Mouse (Mus musculus) T-cell, adult 2 months (primary cell): ENCODE results near the gene Cela1.
A peak's percentile ranks its signal among the peaks of the same experiment; 100 is the strongest.

ENCODE experiments used
- DNase-seq: peaks from one replicate; pipeline ENCODE4 v3.0.0; 2022; ENCODE audit warnings: low spot score

The Cela1 gene

DNA sequence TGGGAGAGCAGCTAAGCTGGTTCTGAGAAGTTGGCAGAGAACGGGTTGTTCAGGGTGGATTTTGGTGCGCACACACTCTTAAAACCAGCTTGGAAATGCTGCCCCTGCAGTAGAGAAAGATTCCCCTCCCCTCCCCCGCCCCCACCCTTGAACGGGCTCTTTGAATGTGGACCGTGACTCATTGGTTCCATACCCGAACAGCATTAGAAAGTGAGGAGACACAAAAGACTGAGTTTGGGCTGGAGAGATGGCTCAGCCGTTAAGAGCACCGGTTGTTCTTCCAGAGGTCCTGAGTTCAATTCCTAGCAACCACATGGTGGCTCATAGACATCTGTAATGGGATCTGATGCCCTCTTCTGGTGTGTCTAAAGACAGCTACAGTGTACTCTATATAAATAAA lies 17.7 kb downstream of the Cela1 start:
- DNase-seq = peak; percentile 13

DNA sequence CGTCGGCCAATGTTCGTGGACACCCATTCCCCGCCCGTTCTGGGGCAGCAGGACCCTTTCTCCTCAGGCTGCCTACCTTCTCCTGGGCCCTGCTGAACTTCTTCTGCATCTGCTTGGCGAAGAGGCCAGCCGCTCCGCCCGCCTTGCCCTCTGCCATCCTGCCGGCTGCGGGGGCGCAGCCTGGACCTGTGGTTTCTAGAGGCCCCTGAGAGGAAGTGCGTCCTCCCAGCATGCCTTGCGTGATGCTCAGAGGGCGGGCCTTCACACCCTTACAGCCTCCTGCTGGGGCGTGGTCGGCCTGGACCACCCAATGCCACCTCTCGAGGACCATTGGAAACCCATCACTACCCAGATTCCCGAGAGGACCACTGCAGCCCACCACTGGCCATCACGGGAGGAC lies 18.4 kb downstream of the Cela1 start, which contains the start of gene Bin2:
TSS of gene Bin2 (minus strand) at position 217 of the 400 bp plus-strand sequence.
- peak; percentile 85 for DNase-seq

DNA sequence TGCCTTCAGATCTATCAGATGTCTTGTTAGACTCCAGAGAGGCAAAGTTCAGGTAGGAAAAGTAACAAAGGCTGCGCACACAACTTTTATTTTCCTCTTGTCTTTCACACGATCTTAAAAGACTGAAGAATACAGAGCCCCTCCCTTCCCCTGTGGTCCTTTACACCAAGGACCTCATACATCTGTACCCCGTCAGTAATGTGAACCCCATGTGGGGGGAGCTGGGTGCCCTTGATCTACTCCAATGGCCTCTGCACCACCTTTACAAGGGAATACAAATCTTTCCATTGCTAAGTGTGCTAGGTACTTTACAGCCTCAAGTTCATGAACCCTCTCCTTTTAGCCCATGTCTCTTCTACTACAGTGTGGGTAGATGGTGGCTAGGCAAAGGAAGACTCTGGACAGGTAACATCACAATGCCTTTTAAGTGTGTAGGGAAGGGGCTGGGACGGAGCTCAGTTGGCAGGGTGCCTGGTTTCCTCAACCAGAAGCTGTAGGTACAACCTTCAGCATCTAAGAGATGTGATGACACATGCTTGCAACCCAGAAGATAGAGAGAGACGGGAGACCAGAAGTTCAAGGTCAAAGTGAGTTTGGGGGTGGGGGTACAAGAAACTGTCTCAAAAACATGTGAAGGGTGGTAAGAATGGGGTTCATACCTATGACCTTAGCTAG lies 19.7 kb downstream of the Cela1 start:
- peak; percentile 84 for DNase-seq

DNA sequence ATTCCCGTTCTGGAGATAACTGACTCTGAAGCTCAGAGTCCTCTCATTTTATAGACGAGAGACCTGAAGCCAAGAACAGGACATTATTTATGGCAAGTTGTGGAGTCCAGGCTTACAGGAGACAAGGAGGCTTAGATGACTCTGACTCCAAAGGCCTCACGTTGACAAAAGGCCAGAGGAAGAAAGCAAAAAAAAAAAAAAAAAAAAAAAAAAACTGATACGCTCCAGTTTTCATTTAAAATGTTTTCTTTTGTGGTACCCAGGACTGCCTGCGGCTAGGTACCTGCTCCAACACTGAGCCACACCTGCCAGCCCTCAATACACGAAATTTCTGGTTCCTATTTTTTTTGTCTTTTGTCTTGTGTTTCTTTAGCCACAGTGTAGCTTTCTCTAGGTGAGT lies 20.3 kb downstream of the Cela1 start:
- DNase-seq = no peak

DNA sequence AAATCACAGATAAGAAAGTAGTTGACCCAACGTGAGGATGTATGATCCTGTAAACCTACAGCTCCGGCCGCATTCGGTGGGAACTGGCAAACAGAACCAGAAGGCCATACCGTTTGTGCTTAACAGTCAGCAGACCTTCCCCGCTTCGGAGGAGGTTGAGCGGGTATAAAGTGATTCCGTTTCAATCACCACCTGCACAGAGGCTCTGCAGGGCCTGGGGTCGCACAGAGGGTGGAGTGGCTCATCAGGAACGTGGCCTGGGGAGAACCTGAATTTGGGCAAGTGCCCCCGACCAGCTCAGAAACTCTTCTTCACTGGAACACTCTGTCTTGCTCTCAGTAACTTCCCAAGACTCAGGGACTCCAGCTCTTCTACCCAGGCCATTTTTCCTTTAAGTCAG lies 20.9 kb downstream of the Cela1 start:
- no peak for DNase-seq

DNA sequence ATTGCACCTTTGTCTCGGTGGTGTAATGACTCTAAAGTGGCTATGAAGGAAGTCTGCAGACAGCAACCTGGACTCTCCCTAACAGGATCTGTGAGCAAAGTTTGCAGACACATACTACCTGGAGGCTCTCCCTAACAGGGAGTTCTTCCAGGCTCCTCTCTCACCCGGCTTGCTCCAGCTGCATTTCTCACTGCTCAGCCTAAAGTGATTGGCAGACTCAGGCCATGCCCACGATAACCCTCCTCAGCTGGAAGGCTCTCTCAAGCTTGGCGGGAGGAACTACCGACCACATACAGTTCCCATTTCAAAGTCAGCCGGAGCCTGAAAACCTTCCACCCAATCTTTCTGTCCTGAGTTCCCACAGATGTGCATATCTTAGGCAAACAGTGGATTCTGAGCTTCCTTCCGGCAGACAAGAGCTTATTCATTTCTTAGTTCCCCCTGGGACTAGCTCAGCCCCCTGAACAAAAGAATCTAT lies 21.5 kb downstream of the Cela1 start:
- DNase-seq = peak; percentile 16

DNA sequence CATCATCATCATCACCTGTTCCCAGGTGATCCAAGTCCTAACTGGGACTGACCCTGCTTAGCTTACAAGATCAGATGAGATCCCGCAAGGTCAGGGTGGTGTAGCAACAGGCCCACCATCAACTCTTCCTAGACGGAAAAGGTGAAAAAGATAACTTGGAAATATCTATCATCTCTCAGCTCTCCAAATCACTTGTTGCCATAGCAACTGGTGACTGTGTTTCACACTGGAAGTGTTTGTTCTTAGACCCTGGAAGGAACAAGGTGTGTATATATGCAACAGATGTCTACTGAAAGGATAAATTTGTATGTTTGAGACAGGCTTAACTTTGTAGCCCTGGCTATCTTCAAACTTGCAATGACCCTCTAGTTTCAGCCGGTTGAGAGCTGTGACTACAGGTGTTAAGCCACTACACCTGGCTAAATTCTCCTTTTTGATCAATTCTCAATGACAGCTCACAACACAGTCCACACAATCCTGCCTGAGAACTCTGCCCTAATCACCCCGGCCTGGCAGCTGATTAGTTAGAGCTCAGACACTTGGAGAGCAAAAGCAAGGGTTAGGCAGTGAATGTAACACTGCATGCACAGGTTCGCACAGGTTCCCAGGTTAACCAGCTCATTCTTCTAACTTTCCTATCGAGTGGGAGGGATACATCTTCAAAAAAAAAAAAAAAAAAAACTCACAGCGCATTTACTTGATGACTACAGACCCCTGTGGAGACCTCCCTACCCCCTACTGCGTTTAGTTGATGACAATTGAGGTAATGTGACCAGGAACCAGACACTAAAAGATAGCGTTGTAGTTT lies 22.1 kb downstream of the Cela1 start:
- DNase-seq = peak; percentile 51

DNA sequence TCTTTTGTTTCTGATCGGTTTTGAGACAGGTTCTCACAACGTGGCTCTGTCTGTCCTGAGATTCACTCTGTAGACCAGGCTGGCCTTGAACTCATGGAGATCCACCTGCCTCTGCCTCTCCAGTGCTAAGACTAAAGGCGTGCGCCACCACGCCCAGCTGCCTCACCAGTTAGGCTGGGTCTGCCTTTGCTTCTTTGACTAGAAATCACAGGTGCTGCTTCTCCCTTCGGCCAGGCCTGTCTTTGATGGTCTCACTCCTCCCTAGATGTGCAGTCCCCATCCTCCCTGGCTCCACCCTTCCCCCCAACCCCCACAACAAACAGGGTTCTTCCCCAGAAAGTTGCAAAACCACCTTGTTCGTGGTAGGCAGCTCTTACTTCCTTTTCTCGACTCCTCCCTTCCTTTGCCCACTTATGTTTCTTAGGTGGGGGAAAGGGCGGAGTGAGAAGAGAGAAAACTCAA lies 22.9 kb downstream of the Cela1 start:
- DNase-seq = peak; percentile 87

DNA sequence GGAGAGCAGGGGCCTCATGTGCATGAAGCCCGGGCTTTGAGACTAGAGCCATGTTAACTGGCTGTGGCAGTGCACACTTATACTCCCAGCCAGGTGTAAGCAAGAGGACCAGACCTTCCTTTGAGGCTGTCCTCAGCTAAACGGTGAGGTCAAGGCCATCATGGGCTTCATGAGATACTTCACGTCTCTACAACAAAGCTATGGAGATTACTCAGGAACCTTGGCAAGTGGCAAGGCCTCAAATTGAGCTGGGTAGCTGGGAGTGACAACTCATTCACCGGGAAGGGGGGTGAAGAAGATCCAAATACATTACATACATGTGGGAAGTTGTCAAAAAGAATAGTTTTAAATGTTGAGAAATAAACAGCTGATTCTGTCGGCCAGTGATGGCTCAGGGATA lies 26.9 kb downstream of the Cela1 start:
- no peak for DNase-seq

DNA sequence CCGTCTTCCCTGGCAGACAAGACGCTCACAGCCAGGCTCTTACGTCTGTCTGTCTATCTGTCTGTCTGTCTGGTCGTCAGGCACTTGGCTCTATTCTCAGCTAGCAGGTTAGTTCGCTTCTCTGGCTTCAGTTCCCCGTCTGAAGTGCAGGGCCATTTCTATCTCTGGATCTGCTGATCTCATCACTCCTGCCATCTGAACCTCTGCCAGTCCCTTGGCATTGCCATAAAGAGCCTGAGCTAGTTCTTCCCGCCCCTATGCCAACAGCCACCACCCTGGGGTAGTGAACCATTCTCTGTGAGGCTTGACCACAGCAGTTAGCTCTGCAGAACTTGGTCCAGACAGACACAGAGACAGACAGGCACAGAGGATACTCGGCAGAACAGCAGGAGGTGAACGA lies 27.4 kb downstream of the Cela1 start:
- DNase-seq = no peak

DNA sequence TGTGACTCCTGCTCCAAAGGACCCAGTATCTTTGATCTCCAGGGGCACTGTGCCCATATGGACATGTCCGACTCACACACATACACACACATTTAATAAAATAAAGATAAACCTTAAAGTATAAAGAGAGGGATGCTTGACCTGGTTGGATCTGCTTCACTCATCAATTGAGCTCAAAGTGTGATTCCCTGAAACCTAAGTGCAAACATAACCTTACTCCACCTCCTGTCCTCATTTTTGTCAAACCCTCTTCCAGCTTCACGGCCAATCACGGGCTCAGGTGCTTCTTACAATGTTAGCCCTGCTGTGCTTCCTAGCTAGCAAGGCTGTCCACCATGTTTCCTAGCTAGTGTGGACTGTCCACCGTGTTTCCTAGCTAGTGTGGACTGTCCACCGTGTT lies 32.5 kb downstream of the Cela1 start:
- DNase-seq = no peak

DNA sequence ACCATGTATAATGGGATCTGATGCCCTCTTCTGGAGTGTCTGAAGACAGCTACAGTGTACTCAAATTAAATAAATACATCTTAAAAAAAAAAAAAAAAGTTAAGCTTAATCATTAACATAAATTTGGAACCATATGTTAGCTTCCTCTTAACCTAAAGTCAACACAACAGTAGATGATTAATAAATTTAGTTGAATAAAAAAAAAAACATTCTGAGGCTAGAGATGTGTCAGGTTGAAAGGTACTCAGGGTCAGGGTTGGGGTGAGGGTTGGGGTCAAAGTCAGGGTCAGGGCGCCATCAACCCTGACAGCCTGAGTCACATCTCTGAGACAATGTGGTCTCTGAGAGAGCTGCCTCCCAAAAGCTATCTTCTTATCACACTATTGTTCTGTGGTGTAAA lies 33.5 kb downstream of the Cela1 start:
- no peak for DNase-seq

DNA sequence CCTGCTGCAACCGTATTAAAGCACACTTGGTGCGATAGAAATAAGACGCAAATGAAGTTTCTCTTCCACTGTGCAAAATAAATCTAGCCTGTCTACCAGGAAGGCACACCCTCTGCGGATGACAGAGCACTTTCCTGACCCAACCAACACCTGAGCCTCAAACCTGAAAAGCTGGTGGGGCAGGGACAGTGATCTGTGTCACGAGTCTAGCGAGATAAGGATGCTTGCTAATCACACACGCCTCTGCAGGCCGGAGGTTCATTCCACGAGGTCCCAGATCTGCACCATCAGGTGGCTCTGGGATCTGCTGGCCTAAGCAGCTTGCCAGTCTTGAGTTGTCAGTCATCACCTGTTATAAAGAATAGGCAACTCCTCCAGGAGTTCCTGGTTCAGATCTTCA lies 36.1 kb downstream of the Cela1 start:
- DNase-seq = no peak

DNA sequence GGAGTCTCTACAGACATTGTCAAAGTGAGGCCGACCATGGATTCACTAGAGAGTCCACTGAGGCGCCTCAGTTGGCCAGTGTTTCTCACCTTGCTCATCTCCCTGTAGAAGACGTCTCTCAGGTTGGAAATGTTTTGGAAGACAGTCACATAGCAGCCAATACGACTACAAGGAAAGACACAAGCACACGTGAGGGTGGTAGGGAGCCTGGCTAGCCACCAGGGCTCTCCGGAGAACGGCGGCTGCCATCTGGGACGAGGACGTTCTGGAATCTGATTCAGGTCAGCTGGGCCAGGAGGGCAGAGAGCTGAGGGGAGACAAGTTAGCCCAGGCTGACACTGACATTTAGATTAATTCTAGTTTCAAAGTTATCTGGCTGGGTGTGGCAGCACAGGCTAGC lies 37.6 kb downstream of the Cela1 start:
- DNase-seq = no peak

DNA sequence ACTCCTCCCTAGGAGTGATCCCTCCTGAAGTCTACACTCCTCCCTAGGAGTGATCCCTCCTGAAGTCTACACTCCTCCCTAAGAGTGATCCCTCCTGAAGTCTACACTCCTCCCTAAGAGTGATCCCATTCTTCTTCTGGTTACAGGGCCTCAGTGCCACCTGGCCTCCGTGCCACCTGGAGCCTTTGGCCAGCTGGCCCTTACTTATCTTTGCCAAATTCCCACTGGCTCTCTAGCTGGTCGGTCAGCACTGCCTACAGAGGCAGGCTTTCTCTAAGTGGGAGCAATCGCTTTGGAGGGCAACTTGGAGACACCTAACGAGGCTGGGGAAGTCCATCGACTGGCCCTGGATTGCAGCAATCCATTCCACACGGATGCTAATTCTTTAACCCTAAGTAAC lies 41.6 kb downstream of the Cela1 start:
- no peak for DNase-seq

DNA sequence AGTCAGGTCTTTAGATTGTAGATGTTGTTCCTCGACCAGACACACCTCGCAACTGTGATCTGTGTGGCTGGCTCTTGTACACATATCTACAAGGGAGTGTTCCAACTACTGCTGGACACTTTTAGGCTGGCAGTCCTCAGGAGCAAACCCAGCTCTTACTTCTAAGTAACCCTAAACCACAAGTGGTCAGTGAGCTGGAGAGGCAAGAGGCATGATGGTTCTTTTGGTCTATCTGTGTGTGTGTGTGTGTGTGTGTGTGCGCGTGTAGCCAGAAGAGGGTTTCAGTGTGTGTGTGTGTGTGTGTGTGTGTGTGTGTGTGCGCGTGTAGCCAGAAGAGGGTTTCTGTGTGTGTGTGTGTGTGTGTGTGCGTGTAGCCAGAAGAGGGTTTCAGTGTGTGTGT lies 45.3 kb downstream of the Cela1 start:
- no peak for DNase-seq

DNA sequence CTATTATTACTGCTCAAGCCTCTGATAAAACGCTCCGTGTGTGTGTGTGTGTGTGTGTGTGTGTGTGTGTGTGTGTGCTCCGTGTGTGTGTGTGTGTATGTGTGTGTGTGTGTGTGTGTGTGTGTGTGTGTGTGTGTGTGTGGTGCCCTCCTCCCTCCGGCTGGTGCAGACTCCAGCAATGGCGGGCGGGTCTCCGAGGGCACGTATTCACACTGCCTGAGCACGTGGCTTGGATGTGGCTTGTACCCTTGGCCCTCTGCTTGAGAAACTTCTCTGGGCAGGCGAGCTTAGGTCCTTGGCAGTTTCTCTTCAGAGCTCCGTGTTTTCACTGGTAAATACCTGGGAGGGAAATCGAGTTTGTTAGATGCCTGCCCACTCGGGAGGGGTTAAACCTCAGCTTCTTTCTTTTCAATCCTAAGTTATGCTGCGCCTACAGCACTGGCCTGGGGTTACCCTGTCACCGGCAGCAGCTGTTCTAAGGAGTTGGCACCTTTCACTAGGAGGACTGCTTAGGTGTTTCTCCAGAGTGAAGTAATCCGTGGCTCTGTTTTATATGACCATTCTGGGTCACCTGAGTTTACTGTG lies 46.4 kb downstream of the Cela1 start:
- no peak for DNase-seq

DNA sequence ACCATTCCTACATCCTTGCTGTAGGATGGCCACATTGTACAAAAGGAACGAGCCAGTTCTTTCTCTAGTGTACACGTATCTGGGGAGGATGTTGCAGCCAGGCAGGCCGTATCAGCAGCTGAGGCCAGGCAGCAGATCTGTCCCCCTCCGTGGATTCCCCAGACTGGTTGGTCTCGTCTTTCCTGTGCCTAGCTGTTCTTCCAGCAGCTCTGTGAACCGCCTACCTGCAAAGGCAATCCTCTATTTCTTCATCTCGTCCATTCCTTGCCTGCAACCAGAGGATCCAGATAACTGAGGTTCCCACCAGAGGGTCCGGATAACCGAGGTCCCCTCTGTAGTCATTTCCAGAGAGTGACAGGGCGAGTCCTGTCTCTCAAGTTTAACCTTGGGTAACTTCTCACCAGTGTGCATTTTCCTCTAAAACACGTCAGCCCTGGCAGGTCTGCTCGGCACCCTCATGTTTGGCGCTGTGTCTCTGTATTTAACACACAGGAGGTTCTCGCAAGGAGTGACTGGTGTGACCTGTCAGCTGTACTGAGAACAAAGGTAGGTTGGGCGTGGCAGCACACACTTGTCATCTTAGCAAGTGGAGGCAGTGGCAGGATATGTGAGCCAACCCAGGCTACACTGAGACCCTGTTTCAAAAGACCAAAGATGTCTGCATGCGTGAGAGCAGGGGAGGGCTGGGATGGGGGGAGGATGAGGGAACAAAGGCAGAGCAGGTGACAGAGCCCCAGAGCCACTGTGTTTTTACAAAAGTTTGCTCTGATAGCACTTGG lies 47.6 kb downstream of the Cela1 start:
- peak; percentile 70 for DNase-seq

DNA sequence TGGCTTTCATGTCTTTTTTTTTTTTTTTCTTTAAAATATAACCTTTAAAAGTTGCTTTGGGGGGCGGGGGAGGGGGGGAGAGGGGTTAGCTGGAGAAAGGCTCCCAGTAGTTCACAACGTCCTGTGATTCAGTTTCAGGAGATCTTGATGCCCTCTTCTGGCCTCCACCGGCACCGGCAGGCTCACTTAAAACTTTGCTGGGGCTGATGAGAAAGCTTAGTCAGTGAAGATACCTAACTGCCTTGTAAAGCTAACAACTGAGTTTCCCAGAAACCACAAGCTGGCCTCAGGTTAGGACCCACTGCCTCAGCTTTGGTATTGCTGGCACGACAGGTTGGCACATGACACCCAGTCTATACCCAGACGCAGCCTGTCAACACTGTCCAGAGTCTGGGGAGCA lies 50.1 kb downstream of the Cela1 start:
- DNase-seq = peak; percentile 63

DNA sequence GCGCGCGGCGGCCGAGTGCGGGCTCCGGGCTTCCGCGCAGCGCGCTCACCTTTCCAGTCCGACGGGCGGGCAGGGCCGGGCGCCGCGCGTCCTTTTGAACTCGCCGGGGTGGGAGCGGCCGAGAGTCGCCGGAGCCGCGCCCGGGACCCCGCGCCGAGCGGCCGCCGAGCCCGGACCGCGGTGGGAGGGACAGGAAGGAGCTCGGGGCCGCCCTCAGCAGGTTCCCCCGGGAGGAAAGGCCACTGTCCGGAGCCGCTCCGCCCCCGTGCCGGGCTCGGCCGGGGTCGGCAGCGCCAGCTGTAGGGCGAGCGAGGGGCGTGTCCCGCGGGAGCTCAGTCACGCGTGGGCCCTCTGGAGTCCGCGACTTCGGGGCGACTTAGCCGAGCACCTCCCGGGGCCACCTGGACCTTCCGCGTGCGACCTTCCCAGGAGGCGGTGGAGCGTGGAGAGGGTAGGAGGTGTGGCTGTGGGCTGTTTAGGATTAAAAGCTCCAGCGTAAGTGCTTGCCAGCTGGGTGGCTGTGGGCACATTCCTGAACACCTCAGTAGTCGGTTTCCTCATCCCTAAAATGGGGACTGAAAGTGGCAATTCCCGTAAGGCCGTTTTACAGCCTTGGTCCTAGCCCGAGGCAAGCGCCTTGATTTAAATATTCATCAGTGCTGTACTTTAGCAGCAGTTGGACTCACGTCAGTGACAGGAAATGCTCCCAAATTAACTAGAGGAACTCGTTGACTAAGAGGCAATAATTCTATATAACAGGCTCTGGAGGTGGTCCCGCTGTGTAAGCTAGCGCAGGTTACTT lies 50.8 kb downstream of the Cela1 start, which contains the start of gene Smagp:
TSS of gene Smagp (minus strand) at position 241 of the 802 bp plus-strand sequence.
- DNase-seq = no peak
